Mouse (Mus musculus) urinary bladder, postnatal 4 days (tissue): ENCODE measurements around the gene Ankrd39.

Experiments used
- DNase-seq, 2 experiments: peaks; one replicate each; pipeline ENCODE4 v3.0.0; 2021 to 2022; ENCODE audit warnings: low spot score in 2 of 2

Ankrd39 gene

GRCm38 (mm10) chr1:36546888-36547471 lies at the start of gene Ankrd39:
Gene Ankrd39, minus strand, starts transcription at chr1:36547445.
- peak; percentile 97 for DNase-seq

- no peak for DNase-seq
Observed at GRCm38 (mm10) chr1:36596114-36596513, 48.9 kb upstream of the Ankrd39 start.

DNA sequence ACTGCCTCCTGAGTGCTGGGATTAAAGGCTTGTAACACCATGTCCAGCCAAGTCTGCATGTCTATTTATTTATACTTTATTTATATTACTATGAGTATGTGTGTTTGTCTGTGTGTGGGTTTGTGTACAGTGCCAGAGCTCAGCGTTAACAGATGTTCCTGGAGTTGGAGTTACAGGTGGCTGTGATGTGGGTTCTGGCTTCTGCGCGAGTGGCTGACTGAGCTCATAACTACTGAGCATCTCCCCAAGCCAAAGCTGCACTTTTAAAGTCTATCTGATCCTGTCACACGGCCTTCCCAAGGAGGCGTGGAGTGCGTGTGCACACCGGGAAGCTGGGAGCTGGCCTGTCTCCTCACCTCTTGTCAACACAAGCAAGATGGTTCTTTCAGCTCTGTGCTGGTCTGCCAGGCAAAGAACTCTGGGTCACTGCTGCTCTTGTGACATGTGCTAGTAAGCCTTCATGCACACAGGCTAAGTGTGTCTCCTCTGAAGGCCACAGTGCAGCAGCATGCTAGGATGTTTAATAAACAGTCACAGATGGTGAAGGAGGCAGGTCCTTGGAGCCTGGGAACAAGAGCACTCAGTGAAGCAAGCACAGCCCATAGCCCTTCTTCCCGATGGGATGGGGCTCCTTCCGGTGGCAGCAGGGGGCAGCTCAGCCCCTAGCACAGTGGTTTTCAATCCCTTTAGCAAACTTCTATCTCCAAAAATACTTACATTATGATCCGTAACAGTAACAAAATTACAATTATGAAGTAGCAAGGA lies 48.1 kb upstream of the Ankrd39 start:
- DNase-seq = no peak

GRCm38 (mm10) chr1:36593099-36593498 lies 45.9 kb upstream of the Ankrd39 start:
- DNase-seq = no peak

GRCm38 (mm10) chr1:36591408-36591807 lies 44.2 kb upstream of the Ankrd39 start:
- no peak for DNase-seq

DNA sequence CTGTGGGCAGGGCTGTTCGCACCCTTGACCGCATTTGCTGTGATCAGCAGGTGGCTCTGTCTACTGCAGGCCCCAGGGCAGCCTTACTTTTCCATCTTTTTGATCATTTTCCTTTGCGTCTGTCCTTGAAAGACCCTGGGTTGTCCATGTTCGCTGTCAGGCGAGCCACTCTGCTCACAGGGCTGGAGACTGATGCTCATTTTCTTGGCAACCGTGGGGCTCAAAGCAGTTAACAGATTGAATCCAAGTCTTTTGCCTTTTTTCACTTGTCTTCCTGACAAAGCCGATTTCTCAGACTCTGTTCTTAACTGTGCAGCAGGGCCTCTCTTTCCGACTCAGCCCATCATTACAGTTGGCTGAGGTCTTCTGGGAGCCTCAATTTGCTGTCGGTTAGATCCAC lies 43.4 kb upstream of the Ankrd39 start:
- DNase-seq = no peak

DNA sequence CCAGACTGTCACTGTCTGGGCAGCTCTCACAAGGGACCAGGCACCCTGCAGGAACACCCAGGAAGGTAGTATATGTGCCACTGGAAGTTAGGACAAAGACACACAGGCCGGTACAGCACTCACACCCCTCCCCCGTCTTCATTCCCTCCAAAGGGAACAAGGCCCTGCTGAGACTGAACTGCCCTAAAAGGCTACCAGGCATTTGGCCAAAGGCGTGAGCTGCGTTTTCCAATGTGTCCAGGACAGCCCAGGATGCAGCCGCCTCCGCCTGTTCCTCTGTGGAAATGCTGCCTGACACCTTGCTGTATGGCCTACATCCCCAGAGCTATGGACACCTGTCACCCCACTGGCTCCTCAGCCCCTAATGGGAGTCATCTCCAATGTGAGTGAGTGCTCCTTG lies 42.2 kb upstream of the Ankrd39 start:
- peak in 1 of 2 experiments; percentile 74 for DNase-seq

DNA sequence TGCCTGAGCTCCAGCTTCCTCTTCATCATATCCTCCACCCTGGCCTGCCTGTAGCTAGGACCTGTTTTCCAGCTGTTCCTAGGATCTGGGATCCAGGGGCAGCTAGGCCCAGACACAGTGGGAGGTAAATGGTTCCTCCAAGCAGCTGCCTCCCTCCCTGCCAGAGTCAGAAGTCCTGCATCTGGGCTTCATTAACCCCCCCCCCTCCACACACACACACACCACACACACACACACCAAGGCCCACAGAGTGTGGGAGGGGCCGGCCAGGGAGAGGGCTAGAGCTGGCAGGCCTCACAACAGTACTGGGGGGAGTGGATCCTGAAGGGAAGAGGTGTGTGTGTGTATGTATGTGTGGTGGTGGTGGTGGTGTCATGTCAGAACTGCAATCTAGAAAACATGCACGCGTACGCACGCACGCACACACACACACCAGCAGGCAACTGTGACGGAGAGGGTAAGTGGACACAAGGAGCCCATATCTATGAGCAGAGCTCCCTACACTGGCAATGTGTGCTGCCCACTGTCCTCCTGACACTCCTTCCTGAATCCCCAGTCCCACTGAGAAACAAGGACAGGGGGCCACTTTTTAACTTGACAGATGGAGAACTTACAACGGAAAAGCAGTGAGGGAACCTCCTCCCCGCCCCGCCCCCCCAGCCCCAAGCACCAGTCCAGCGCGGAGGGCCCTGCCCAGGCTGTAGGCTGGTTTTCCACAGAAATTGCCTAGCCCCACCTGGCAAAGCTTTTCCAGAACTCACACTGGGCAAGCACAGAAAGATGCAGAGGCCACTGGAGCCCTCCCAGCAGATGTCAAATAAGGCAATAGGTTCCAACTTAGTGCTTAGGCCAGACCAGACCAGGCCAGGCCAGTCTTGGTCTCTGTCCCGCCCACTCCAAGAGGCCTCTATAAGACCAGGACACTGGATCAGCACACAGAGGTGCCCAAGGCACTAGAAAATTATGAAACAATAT lies 41.5 kb upstream of the Ankrd39 start:
- peak in 1 of 2 experiments; percentile 64 for DNase-seq

DNA sequence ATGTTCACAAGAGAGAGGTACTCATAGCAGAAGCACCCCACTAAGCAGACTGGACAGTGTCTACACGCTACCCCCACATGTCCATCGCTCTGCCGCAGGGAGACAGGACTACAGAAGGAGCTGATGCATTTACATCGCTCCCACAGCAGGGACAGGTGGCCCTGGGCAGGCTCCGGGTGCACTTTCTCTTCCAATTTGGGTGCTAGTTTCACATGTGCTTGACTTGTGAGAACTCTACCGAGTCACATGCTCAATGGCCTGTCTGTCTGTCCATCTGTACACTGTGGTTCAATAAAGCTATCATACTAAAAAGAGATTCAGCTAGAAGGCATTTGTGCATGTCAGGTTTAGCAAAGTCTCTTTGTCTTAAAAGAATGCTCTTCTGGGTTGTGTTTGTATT lies 40.6 kb upstream of the Ankrd39 start:
- no peak for DNase-seq

GRCm38 (mm10) chr1:36586288-36586687 lies 39.0 kb upstream of the Ankrd39 start:
- no peak for DNase-seq

- DNase-seq = no peak
Observed at GRCm38 (mm10) chr1:36583408-36584116, 36.3 kb upstream of the Ankrd39 start.

DNA sequence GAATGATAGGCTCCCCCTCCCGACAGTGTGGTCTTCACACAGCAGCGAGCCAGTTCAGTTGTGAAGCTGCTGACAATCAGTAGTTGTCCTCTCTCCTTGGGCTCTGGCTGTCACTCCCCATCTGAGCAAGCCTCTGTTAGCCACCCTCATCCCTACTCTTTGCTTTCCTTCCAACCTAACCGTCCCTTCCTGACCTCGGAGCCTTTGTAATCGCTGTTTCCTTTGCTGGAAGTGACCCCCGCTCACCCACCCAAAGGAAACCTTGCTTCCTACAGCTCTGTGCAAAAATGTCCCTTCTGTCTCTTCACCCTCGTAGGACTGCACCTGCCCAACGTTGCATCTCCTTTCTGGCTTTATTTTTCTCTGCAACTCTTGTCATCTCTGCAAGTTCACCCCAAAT lies 35.0 kb upstream of the Ankrd39 start:
- DNase-seq = no peak

- no peak for DNase-seq
Observed at GRCm38 (mm10) chr1:36581260-36581659, 34.0 kb upstream of the Ankrd39 start.

DNA sequence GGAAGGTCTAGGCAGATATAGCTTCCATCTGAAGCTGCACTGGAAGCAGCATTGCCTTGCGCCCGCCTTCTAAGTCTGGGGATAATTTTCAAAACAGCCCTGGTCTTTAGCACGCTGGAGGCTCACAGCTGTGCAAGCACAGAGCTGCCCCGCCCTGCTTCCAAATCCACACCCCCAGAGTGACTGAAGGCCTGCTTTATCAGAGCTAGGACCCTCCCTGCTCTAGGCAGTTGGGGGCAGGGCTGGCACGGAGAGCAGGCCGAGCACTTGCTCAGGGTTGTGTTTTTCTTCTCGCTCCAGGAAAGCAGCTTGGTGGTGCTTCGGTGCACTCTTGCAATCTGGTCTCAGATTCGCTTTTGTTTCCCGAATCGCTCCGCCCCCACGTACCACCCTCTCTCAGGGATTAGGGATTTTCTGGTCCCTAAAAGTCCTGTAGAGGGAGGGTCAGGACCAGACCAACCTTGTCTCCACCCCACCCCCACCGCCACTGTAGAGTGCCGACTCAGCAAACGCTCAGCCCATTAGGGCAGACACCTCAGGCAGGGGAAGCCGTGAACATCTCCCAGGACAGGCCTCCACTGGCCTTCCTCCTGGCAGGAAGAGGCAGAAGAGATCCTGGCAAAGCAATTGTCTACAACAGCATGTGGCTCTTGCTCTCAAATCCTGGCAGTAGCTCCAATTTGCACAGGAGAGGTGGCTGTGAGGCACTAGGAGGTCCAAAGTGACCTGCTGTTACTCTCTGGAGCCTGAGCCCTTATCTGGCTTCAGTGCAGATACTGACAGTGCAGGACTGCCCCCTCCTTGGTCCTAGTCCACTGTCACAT lies 33.4 kb upstream of the Ankrd39 start:
- DNase-seq = peak; percentile 71 to 72

DNA sequence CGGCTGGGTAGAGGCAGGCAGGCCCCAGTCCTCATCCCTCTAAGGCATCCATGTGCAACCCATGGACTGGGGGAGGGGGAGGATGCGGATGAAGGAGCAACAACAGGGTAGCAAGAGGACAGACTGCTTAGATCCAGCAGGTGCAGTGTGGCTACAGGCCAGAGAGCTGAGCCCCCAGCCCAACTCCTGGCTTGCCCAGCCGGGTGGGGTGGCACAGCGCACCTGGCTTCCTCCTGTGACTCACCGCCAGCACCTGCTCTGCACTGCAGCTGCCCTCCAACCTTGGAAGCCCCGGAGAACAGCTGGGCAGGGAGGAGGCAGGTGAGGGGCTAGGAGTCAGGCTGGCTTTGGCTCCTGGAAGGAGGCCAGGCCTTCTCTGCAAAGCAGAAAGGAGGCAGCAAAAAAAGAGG lies 32.7 kb upstream of the Ankrd39 start:
- DNase-seq = no peak

GRCm38 (mm10) chr1:36576991-36577675 lies 29.9 kb upstream of the Ankrd39 start:
- DNase-seq = no peak

DNA sequence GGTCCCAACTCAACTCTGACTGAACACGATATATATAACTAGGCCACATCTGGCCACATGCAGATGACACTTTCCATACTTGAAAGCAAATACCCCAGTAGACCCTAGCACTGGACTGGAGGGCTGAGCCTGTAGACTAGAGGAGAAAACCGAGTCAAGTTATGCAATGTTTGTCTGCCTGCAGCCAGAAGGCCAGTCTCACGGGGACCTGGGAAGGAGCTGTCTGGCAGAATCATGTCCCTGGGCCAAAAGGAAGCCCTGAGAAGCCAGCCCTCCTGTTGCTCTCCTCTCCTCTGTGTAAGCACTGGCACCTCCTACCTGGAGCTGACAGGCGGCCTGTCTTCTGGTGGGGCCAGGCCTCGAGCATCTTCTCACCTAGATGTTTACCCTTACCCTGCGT lies 28.1 kb upstream of the Ankrd39 start:
- DNase-seq = no peak

DNA sequence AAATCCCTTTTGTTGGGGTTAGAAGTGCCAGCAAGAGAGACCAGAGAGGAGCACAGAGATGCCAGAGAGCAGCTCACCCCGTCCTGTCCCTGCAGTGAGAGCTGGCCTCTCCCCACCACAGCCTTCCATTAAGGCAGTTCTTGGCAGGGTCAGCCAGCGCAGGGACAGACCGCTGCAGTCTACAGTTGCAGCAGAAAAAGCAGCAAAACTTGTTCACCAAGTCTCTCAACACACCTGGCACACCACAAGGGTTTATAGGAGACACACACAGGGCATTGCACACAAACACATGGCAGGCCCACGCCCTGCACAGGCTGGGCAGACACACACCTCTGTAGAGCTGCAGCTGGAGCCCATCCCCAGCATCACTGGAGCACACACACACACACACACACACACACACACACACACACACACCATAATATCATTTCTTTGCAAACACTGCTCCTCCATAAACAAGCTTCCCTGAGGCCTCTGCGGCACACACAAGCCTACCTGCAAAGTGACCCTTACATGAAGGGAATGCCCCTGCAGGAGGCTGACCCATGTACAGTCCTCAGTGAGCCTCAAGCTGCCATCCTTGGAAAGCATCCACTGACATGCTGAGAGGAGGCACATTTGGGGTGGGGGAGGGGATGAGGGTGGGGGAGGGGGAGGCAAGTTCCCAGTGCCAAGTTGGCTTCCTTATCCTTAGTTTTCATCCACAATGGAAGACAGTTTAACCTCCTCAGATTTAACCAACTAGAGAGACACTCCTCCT lies 27.1 kb upstream of the Ankrd39 start:
- no peak for DNase-seq

GRCm38 (mm10) chr1:36573524-36573923 lies 26.3 kb upstream of the Ankrd39 start:
- DNase-seq = no peak
